Mouse (Mus musculus) kidney, embryonic 16.5 days (tissue): ENCODE results near the gene Shisa9. TPM values are rescaled to one million over a fixed set of nuclear protein-coding genes. Genes with fewer than 3 reads are reported as not detected.
"Not testable (repeated sequence)": the region's sequence is repeated elsewhere in the genome, so short reads cannot be mapped to it uniquely, and the experiment has no call there.

Experiments
- ATAC-seq: fragments of 200-750 bp; cut with Nextera tagmentation; 2 replicates; pipeline ENCODE4 v1.8.0; 2017; ENCODE audit warnings: moderate TSS enrichment; ENCODE audit not compliant: low FRiP score, low TSS enrichment
- H3K27ac ChIP-seq: fragments of 300-500 bp; sonication (generic); 2 replicates; pipeline ENCODE4 v1.5.1; 2014; ENCODE audit warnings: low read length
- H3K27me3 ChIP-seq: fragments of 300-500 bp; sonication (generic); 2 replicates; pipeline ENCODE4 v1.6.1; 2014; ENCODE audit warnings: low read length, control low read depth, mixed read lengths; ENCODE audit not compliant: insufficient read depth
- H3K36me3 ChIP-seq: fragments of 300-500 bp; sonication (generic); 2 replicates; pipeline ENCODE4 v1.6.1; 2014; ENCODE audit warnings: low read length, control low read depth, mixed read lengths; ENCODE audit not compliant: insufficient read depth
- H3K4me1 ChIP-seq: fragments of 300-500 bp; sonication (generic); 2 replicates; pipeline ENCODE4 v1.6.1; 2014; ENCODE audit warnings: low read length, control low read depth, mixed read lengths; ENCODE audit not compliant: insufficient read depth
- H3K4me2 ChIP-seq: fragments of 300-500 bp; sonication (generic); replicated peaks from 2 replicates; pipeline ENCODE4 v1.6.1; 2014; ENCODE audit warnings: low read depth, low read length
- H3K4me3 ChIP-seq: fragments of 300-500 bp; sonication (generic); 2 replicates; pipeline ENCODE4 v1.5.1; 2014; ENCODE audit warnings: mild to moderate bottlenecking, low read length
- H3K9ac ChIP-seq: fragments of 300-500 bp; sonication (generic); replicated peaks from 2 replicates; pipeline ENCODE4 v1.6.1; 2014; ENCODE audit warnings: low read length
- H3K9me3 ChIP-seq: fragments of 300-500 bp; sonication (generic); 2 replicates; pipeline ENCODE4 v1.6.1; 2016; ENCODE audit warnings: low read length, control low read depth
- WGBS: fragments of 180-500 bp; shearing (Covaris S2); extraction: QIAGEN DNeasy Blood & Tissue Kit; methylation state at CpG from one replicate; pipeline ENCODE4 v1.1.7; 2014; 5-methylcytosine and 5-hydroxymethylcytosine counted together
- polyA plus RNA-seq: library from polyadenylated mRNA; unstranded; fragments of >200 nt; fragmentation: Nextera tagmentation; extraction: Ambion mirVana; gene quantifications from 2 replicates; pipeline ENCODE4 v1.2.1, GENCODE M21; 2015

The Shisa9 gene
- polyA plus RNA-seq: 0.34 and 0.66 TPM in 2 replicates

DNA sequence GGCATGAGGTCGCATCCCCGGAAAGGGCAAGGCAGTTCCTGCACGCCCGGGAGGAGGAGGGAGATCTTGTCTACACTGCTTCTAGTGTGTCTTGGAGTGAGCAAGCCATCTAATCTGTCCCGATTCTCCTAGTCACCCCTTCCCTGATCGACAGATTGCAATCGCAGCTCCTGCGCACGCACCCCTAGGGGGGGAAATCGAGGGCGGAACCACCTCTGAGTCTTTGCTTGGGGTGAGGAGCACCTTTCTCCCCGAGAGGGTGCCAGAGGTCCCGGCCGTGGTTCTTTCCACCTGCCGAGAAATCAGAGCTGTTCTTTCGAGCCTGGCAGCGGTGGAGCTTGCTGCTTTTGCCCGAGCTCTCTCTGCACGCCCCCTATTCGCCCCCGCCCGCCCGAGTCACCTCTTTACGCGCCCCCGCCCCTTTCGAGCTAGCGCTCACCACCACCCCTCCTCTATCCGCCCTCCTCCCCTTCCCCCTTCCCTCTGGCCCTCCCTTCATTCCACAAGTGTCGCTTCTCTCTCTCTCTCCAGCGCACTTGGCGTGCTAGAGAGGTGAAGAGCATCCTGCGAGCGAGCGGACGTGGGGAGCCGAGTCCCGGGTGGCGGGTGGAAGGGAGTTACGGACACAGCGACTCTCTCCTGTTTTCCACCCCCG is at the start of gene Shisa9:
Gene Shisa9 (plus strand): TSS at position 498 of the 655 bp plus-strand sequence.
- Histone ChIP-seq H3K9ac (peak within 1 kb of the TSS; percentile 56), H3K27ac (no peak within 1 kb of the TSS), H3K36me3 (no peaks in the 10 kb centered on the region), H3K27me3 (peaks cover 75% of the 10 kb centered on the region), H3K4me2 (peak within 1 kb of the TSS; percentile 97), H3K9me3 (no peaks in the 10 kb centered on the region), H3K4me3 (peak within 1 kb of the TSS; percentile 56), H3K4me1 (peaks cover 13% of the 10 kb centered on the region; the same call in 1 of the 2 replicates)
- WGBS: under 1% methylated on average over 41 of the region's 42 CpGs
- peak; percentile 40; the same call in 1 of the 2 replicates for ATAC-seq

GRCm38 (mm10) chr16:11940477-11940876 is 43.4 kb upstream of the Shisa9 start:
- Histone ChIP-seq H3K9me3 (no peaks in the 10 kb centered on the region), H3K27ac (no peak overlapping the region), H3K4me3 (no peak overlapping the region), H3K9ac (no peak overlapping the region), H3K27me3 (no peaks in the 10 kb centered on the region), H3K4me2 (no peak overlapping the region), H3K36me3 (no peaks in the 10 kb centered on the region), H3K4me1 (no peaks in the 10 kb centered on the region)
- ATAC-seq: no peak

DNA sequence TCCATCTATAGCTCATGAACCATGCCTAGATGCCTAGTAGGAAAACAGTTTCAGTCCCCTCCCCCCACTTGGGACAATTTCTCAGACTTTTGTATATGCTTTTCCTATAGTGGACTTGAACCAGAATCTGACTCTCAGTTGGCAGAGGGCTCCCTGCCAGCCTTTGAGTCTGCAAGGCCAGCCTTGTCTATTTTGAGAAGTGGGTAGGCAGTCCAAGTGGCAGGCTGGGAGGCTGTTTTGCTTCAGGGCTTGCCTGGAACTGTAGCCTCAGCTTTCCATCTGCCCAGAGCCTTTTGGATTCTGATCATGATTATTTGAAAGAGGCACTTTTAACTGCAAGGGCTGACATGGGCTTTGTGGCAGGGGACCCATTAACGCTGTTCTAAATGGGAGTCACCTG is 23.2 kb upstream of the Shisa9 start:
- H3K9me3 ChIP-seq: no peaks in the 10 kb centered on the region
- no peaks in the 10 kb centered on the region for H3K4me1 ChIP-seq
- no peak overlapping the region for H3K4me3 ChIP-seq
- no peak overlapping the region for H3K9ac ChIP-seq
- H3K27ac ChIP-seq: no peak overlapping the region
- no peaks in the 10 kb centered on the region for H3K27me3 ChIP-seq
- 96% methylated on average over 1 of the region's 1 CpGs for WGBS
- H3K4me2 ChIP-seq: no peak overlapping the region
- ATAC-seq: no peak
- no peaks in the 10 kb centered on the region for H3K36me3 ChIP-seq

GRCm38 (mm10) chr16:11966041-11966440 is 17.9 kb upstream of the Shisa9 start:
- H3K36me3 ChIP-seq: no peaks in the 10 kb centered on the region
- no peak overlapping the region for H3K27ac ChIP-seq
- no peak overlapping the region for H3K4me3 ChIP-seq
- H3K4me2 ChIP-seq: no peak overlapping the region
- no peaks in the 10 kb centered on the region for H3K9me3 ChIP-seq
- H3K27me3 ChIP-seq: no peaks in the 10 kb centered on the region
- no peak for ATAC-seq
- H3K4me1 ChIP-seq: no peaks in the 10 kb centered on the region
- WGBS: 90% methylated on average over 8 of the region's 8 CpGs
- no peak overlapping the region for H3K9ac ChIP-seq

- H3K4me2 ChIP-seq, ATAC-seq, H3K9me3 ChIP-seq, H3K9ac ChIP-seq, H3K4me1 ChIP-seq, H3K4me3 ChIP-seq, H3K27ac ChIP-seq, H3K36me3 ChIP-seq, H3K27me3 ChIP-seq: not testable (repeated sequence)
- 92% methylated on average over 2 of the region's 5 CpGs for WGBS
Observed at GRCm38 (mm10) chr16:11966810-11967209, 17.1 kb upstream of the Shisa9 start.

DNA sequence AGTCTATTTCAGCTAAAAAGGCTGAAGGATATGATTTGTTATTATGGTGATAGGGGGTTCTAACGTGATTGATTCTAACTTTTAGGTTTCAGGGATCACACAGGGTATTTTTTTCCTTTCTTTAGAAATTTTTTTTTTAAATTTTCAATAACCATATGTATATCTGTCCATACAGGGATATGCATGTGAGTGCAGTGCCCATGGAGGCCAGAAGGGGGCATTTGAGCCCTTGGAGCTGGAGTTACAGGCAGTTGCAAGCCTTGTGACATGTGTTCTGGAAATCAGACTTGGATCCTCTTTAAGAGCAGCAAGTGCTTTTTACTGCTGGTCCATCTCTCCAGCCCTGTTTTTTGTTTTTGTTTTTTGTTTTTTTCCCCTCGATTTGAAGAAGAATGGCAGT is 16.3 kb upstream of the Shisa9 start:
- WGBS: 70% methylated on average over 2 of the region's 2 CpGs

DNA sequence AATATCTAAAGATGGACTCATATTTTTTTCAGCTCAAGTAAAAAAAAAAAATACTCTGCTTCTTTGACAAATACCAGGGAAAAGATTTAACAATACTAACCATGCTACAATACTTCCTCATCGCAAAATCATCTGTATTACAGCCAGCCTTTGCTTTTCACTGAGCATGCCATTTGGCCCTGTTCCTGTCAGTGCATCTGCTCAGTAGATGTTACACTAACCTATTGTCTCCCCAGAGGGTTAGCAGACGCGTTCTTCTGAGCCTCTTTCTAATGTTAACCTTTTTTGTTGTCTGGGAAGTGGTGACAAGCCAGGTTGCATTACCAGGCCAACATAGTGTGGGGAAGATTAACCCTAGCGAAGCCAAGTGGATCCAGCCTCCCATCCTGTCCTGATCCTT is 10.2 kb upstream of the Shisa9 start:
- Histone ChIP-seq H3K4me2 (no peak overlapping the region), H3K27me3 (no peaks in the 10 kb centered on the region), H3K36me3 (no peaks in the 10 kb centered on the region), H3K9me3 (no peaks in the 10 kb centered on the region), H3K9ac (no peak overlapping the region), H3K4me1 (no peaks in the 10 kb centered on the region), H3K27ac (no peak overlapping the region), H3K4me3 (no peak overlapping the region)
- ATAC-seq: no peak
- 49% methylated on average over 4 of the region's 4 CpGs for WGBS

More for the DNA sequence above, 16.3 kb upstream of the Shisa9 start:
- H3K4me2 ChIP-seq: no peak overlapping the region
- H3K36me3 ChIP-seq: no peaks in the 10 kb centered on the region
- H3K9ac ChIP-seq: no peak overlapping the region
- H3K9me3 ChIP-seq: no peaks in the 10 kb centered on the region
- ATAC-seq: no peak
- H3K27ac ChIP-seq: no peak overlapping the region
- H3K4me1 ChIP-seq: no peaks in the 10 kb centered on the region
- no peaks in the 10 kb centered on the region for H3K27me3 ChIP-seq
- H3K4me3 ChIP-seq: no peak overlapping the region

DNA sequence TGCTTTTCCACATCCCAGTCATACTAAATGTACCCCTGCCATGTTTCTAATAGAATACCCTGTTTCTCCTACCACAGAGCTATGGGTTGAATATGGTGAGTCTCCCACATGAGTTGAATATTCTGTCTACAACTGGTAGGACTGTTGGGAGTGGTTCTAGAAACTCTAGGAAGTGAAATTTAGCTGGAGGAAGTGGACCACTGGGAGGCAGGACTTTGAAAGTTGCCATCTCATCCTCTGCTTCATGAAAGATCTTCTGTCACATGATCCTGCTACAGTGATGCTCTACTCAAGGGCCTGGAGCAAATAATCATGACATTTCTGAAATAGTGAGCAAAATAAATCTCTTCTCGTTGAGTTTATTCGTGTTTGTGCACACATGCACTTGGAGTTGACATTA is 7.2 kb upstream of the Shisa9 start:
- H3K4me3 ChIP-seq: no peak overlapping the region
- H3K4me1 ChIP-seq: no peaks in the 10 kb centered on the region
- no peak overlapping the region for H3K27ac ChIP-seq
- H3K4me2 ChIP-seq: no peak overlapping the region
- no peaks in the 10 kb centered on the region for H3K9me3 ChIP-seq
- H3K9ac ChIP-seq: no peak overlapping the region
- ATAC-seq: no peak
- WGBS: 73% methylated on average over 2 of the region's 2 CpGs
- peaks cover 8% of the 10 kb centered on the region for H3K27me3 ChIP-seq
- H3K36me3 ChIP-seq: no peaks in the 10 kb centered on the region

- ATAC-seq: no peak
- no peak overlapping the region for H3K4me3 ChIP-seq
- H3K9me3 ChIP-seq: no peaks in the 10 kb centered on the region
- H3K4me2 ChIP-seq: no peak overlapping the region
- H3K36me3 ChIP-seq: no peaks in the 10 kb centered on the region
- peaks cover 49% of the 10 kb centered on the region for H3K27me3 ChIP-seq
- no peak overlapping the region for H3K27ac ChIP-seq
- H3K9ac ChIP-seq: no peak overlapping the region
- 24% methylated on average over 3 of the region's 3 CpGs for WGBS
- H3K4me1 ChIP-seq: peaks cover 13% of the 10 kb centered on the region; the same call in 1 of the 2 replicates
Observed at GRCm38 (mm10) chr16:11980764-11981163, 3.1 kb upstream of the Shisa9 start.

- H3K36me3 ChIP-seq: no peaks in the 10 kb centered on the region
- ATAC-seq: peak; percentile 13; the same call in 1 of the 2 replicates
- WGBS: 1% methylated on average over 25 of the region's 25 CpGs
- H3K27ac ChIP-seq: no peak overlapping the region
- H3K9me3 ChIP-seq: no peaks in the 10 kb centered on the region
- H3K27me3 ChIP-seq: peaks cover 69% of the 10 kb centered on the region
- H3K4me1 ChIP-seq: peaks cover 13% of the 10 kb centered on the region; the same call in 1 of the 2 replicates
- peak overlapping the region; percentile 33; the same call in 1 of the 2 replicates for H3K9ac ChIP-seq
- peak overlapping the region; percentile 97 for H3K4me2 ChIP-seq
- peak overlapping the region; percentile 56 for H3K4me3 ChIP-seq
Observed at GRCm38 (mm10) chr16:11983106-11983615, 752 bp upstream of the Shisa9 start.
